Comparison of ENCODE assay signal across 8 mouse cellular contexts in genomic region chr19:5067040-5067799, GRCm38 (mm10). TPM values are rescaled to one million over a fixed set of nuclear protein-coding genes. Genes with fewer than 3 reads are reported as not detected.
DNase-seq lines count a peak whose midpoint lies in the region; ATAC-seq lines count a peak whose summit lies in the region.

No protein-coding gene starts in this region.

- peak overlapping the region; percentile 95 for H3K4me2 ChIP-seq in heart, embryonic 16.5 days (ENCODE audit: low read depth, low read length)
- peak overlapping the region; percentile 82 for H3K4me2 ChIP-seq in liver, embryonic 15.5 days

- 8% methylated on average over 15 of the region's 15 CpGs for WGBS in heart, embryonic 16.5 days
- WGBS in liver, embryonic 15.5 days (ENCODE audit: insufficient replicate concordance), result 5% methylated on average over 15 of the region's 15 CpGs

- H3K9ac ChIP-seq in heart, embryonic 16.5 days (ENCODE audit: low read length), result peak overlapping the region; percentile 81
- peak overlapping the region; percentile 55; the same call in 1 of the 2 replicates for H3K9ac ChIP-seq in liver, embryonic 15.5 days

- peak; percentile 24 for DNase-seq in CD4-positive, CD25-positive, alpha-beta regulatory T cell, adult 2 months (ENCODE audit: low read depth, low spot score)
- peak; percentile 40 for DNase-seq in c-Kit-negative CD71-positive TER-119-positive erythroid progenitor cells, embryonic 14.5 days (ENCODE audit: low read depth, low spot score)
- no peak for DNase-seq in frontal cortex, postnatal 14 days (ENCODE audit: low spot score in 2 of 2)
- no peak for DNase-seq in spleen, adult 18-20 months

- no peaks in the 10 kb centered on the region for H3K9me3 ChIP-seq in heart, embryonic 16.5 days (replicated peaks; ENCODE audit: control insufficient read depth, low read length)
- H3K9me3 ChIP-seq in liver, embryonic 15.5 days (replicated peaks), result no peaks in the 10 kb centered on the region

- H3K4me1 ChIP-seq in heart, embryonic 16.5 days (ENCODE audit: control insufficient read depth, insufficient read depth, low read length), result peaks cover 21% of the 10 kb centered on the region
- peaks cover 51% of the 10 kb centered on the region for H3K4me1 ChIP-seq in liver, embryonic 15.5 days (replicated peaks)

- no peaks in the 10 kb centered on the region for H3K36me3 ChIP-seq in heart, embryonic 16.5 days (ENCODE audit: control insufficient read depth, insufficient read depth)
- no peaks in the 10 kb centered on the region for H3K36me3 ChIP-seq in liver, embryonic 15.5 days (replicated peaks)

- H3K27ac ChIP-seq in heart, embryonic 16.5 days (ENCODE audit: low read length), result peak overlapping the region; percentile 56
- H3K27ac ChIP-seq in liver, embryonic 15.5 days (replicated peaks), result peak overlapping the region; percentile 78

- ATAC-seq in CD4-positive, CD25-positive, alpha-beta regulatory T cell, adult 4 months, result no peak
- 0 out of 2 replicates have a peak, but pooled peaks have one; percentile 9 for ATAC-seq in heart, embryonic 16.5 days (replicated peaks; ENCODE audit: extremely low read depth, insufficient read depth, low FRiP score)
- ATAC-seq in liver, embryonic 15.5 days (ENCODE audit: insufficient read depth), result peak; percentile 87
- ATAC-seq in activated CD4-positive, CD25-positive, alpha-beta regulatory T cell, adult 4 months, result no peak

- peak overlapping the region; percentile 59 for H3K4me3 ChIP-seq in heart, embryonic 16.5 days (ENCODE audit: low read length)
- peak overlapping the region; percentile 52 for H3K4me3 ChIP-seq in liver, embryonic 15.5 days (replicated peaks)

- H3K27me3 ChIP-seq in heart, embryonic 16.5 days (ENCODE audit: control insufficient read depth, insufficient read depth, low read length), result peaks cover 14% of the 10 kb centered on the region; the same call in 1 of the 2 replicates
- peaks cover 50% of the 10 kb centered on the region for H3K27me3 ChIP-seq in liver, embryonic 15.5 days

RNA-seq across cellular contexts. Expression of gene Cd248, which starts 0.7 kb away (rescaled TPM):
- not detected for polyA plus RNA-seq in CD4-positive, CD25-positive, alpha-beta regulatory T cell, adult 4 months (2017; shearing (Covaris generic))
- polyA plus RNA-seq in heart, embryonic 16.5 days (2015; fragmentation: Nextera tagmentation; extraction: Ambion mirVana), result 21.1 and 23.4 TPM in 2 replicates
- 3.2 and 3.7 TPM in 2 replicates for polyA plus RNA-seq in liver, embryonic 15.5 days (2015; fragmentation: Nextera tagmentation; extraction: Ambion mirVana)
- not detected for polyA plus RNA-seq in activated CD4-positive, CD25-positive, alpha-beta regulatory T cell, adult 4 months (2017; shearing (Covaris generic))

RNA-seq across cellular contexts. Expression of gene Rin1, which starts 16.9 kb away (rescaled TPM):
- polyA plus RNA-seq in CD4-positive, CD25-positive, alpha-beta regulatory T cell, adult 4 months (2017; shearing (Covaris generic)), result under 1 TPM; 0.14 to 0.17 TPM
- polyA plus RNA-seq in heart, embryonic 16.5 days (2015; fragmentation: Nextera tagmentation; extraction: Ambion mirVana), result 1.8 and 2.2 TPM in 2 replicates
- polyA plus RNA-seq in liver, embryonic 15.5 days (2015; fragmentation: Nextera tagmentation; extraction: Ambion mirVana), result 0.17 and 0.38 TPM in 2 replicates
- polyA plus RNA-seq in activated CD4-positive, CD25-positive, alpha-beta regulatory T cell, adult 4 months (2017; shearing (Covaris generic)), result under 1 TPM in 1 of 2 experiments, not detected in 1; 0.13 TPM

RNA-seq across cellular contexts. Expression of gene Tmem151a, which starts 18.1 kb away (rescaled TPM):
- not detected for polyA plus RNA-seq in CD4-positive, CD25-positive, alpha-beta regulatory T cell, adult 4 months (2017; shearing (Covaris generic))
- polyA plus RNA-seq in heart, embryonic 16.5 days (2015; fragmentation: Nextera tagmentation; extraction: Ambion mirVana), result 3.2 and 4.6 TPM in 2 replicates
- 0.41 and 0.45 TPM in 2 replicates for polyA plus RNA-seq in liver, embryonic 15.5 days (2015; fragmentation: Nextera tagmentation; extraction: Ambion mirVana)
- not detected for polyA plus RNA-seq in activated CD4-positive, CD25-positive, alpha-beta regulatory T cell, adult 4 months (2017; shearing (Covaris generic))

RNA-seq across cellular contexts. Expression of gene Yif1a, which starts 21.1 kb away (rescaled TPM):
- polyA plus RNA-seq in CD4-positive, CD25-positive, alpha-beta regulatory T cell, adult 4 months (2017; shearing (Covaris generic)), result 10 to 100 TPM; 58.1 to 67.8 TPM
- 94.1 and 98.6 TPM in 2 replicates for polyA plus RNA-seq in heart, embryonic 16.5 days (2015; fragmentation: Nextera tagmentation; extraction: Ambion mirVana)
- 49.4 and 55.3 TPM in 2 replicates for polyA plus RNA-seq in liver, embryonic 15.5 days (2015; fragmentation: Nextera tagmentation; extraction: Ambion mirVana)
- 10 to 100 TPM; 49.2 to 51.1 TPM for polyA plus RNA-seq in activated CD4-positive, CD25-positive, alpha-beta regulatory T cell, adult 4 months (2017; shearing (Covaris generic))

RNA-seq across cellular contexts. Expression of gene Brms1, which starts 26.1 kb away (rescaled TPM):
- polyA plus RNA-seq in CD4-positive, CD25-positive, alpha-beta regulatory T cell, adult 4 months (2017; shearing (Covaris generic)), result 100 to 1,000 TPM in 1 of 2 experiments, 10 to 100 TPM in 1; 85.7 to 136 TPM
- 29.7 and 29.9 TPM in 2 replicates for polyA plus RNA-seq in heart, embryonic 16.5 days (2015; fragmentation: Nextera tagmentation; extraction: Ambion mirVana)
- polyA plus RNA-seq in liver, embryonic 15.5 days (2015; fragmentation: Nextera tagmentation; extraction: Ambion mirVana), result 24.0 and 25.5 TPM in 2 replicates
- polyA plus RNA-seq in activated CD4-positive, CD25-positive, alpha-beta regulatory T cell, adult 4 months (2017; shearing (Covaris generic)), result 100 to 1,000 TPM in 1 of 2 experiments, 10 to 100 TPM in 1; 91.4 to 102 TPM

Comparison
In these comparisons a context has a peak if more than half of its experiments do, and no peak if none do; other contexts are left out.
1. DNase-seq: peak in CD4-positive, CD25-positive, alpha-beta regulatory T cell, adult 2 months (single experiment) and c-Kit-negative CD71-positive TER-119-positive erythroid progenitor cells, embryonic 14.5 days (single experiment); none in frontal cortex, postnatal 14 days (0 of 2) and spleen, adult 18-20 months (0 of 2).
2. ATAC-seq: peak in heart, embryonic 16.5 days (single experiment) and liver, embryonic 15.5 days (single experiment); none in CD4-positive, CD25-positive, alpha-beta regulatory T cell, adult 4 months (single experiment) and activated CD4-positive, CD25-positive, alpha-beta regulatory T cell, adult 4 months (single experiment).